Mouse (Mus musculus) testis, adult 2 months (tissue): Measurements from ENCODE around the gene Thrsp.

Experiments used
- CTCF ChIP-seq: fragments of 200-500 bp; IDR thresholded peaks from 2 replicates; pipeline ENCODE4 v1.5.1; 2012; ENCODE audit warnings: low read depth, mild to moderate bottlenecking, inconsistent platforms, low read length, moderate library complexity; ENCODE audit not compliant: control insufficient read depth, insufficient read depth, insufficient replicate concordance
- POLR2A ChIP-seq: fragments of 200-500 bp; IDR thresholded peaks from 2 replicates; pipeline ENCODE4 v1.6.1; 2012; ENCODE audit warnings: low read depth, mild to moderate bottlenecking, inconsistent platforms, low read length, moderate library complexity; ENCODE audit not compliant: control insufficient read depth

- TF ChIP-seq CTCF (no peak), POLR2A (no peak)
Measured at GRCm38 (mm10) chr7:97380500-97381123, 36.9 kb downstream of the Thrsp start.
